19 mouse cellular contexts compared by ENCODE assay signal in genomic region chr3:146030255-146030836, GRCm38 (mm10). TPM values are rescaled to one million over a fixed set of nuclear protein-coding genes. Genes with fewer than 3 reads are reported as not detected.
DNase-seq lines count a peak whose midpoint lies in the region; ATAC-seq and TF ChIP-seq lines count a peak whose summit lies in the region.
"Had no signal": no experiment of that assay in that cellular context is flagged by ENCODE, and none has a peak within 500 bp of the region (broad histone marks: within the 10 kb centered on the region; RNA-seq: fewer than 3 reads in every experiment).

No protein-coding gene starts in this region.

- H3K9ac ChIP-seq in liver, embryonic 12.5 days, result no peak overlapping the region
- no peak overlapping the region for H3K9ac ChIP-seq in liver, embryonic 11.5 days (ENCODE audit: low read depth, low read length)
- no peak overlapping the region for H3K9ac ChIP-seq in CH12.LX (ENCODE audit: insufficient read depth, low read depth)
- H3K9ac ChIP-seq: embryonic facial prominence, embryonic 13.5 days; heart, embryonic 12.5 days; limb, embryonic 15.5 days; lung, embryonic 15.5 days had no signal

- peaks cover 8% of the 10 kb centered on the region; the same call in 1 of the 2 replicates for H3K4me1 ChIP-seq in liver, embryonic 12.5 days
- 0 out of 2 replicates have a peak, but pooled peaks cover 4% of the 10 kb centered on the region for H3K4me1 ChIP-seq in liver, embryonic 11.5 days (replicated peaks; ENCODE audit: control insufficient read depth, insufficient read depth, low read length)
- H3K4me1 ChIP-seq in CH12.LX (ENCODE audit: control insufficient read depth in 1 of 2, insufficient read depth in 2 of 2), result peaks cover 7 to 43% of the 10 kb centered on the region in 2 experiments

- intact Hi-C loops in heart, postnatal 36 days (cut with DNase I), result no loop called here

- peak; percentile 52 for DNase-seq in heart, adult 11 months
- DNase-seq in heart, postnatal 36 days, result no peak
- no peak for DNase-seq in liver, embryonic 11.5 days (ENCODE audit: low spot score)
- peak; percentile 34 for DNase-seq in CH12.LX (ENCODE audit: extremely low read depth)
- DNase-seq in layer of hippocampus, postnatal 14 days (ENCODE audit: low spot score in 2 of 2), result no peak
- DNase-seq in layer of hippocampus, adult 8-10 months (ENCODE audit: low spot score in 2 of 2), result no peak
- DNase-seq: adrenal gland, postnatal 25 days; cerebellum, adult 8-10 months; gastrocnemius, postnatal 14 days; kidney, adult 2 months; kidney, postnatal 14 days; layer of hippocampus, adult 9-11 months; retina, postnatal 1 day had no signal

- peak; percentile 50 for TF ChIP-seq EP300 in CH12.LX (IDR thresholded peaks at IDR 0.05; ENCODE audit: low read length)

- no peak for TF ChIP-seq CTCF in CH12.LX (conservative IDR thresholded peaks at IDR 0.05 in 1 of 2, IDR thresholded peaks at IDR 0.05 in 1 of 2; ENCODE audit: low read depth in 2 of 2, low read length in 2 of 2)

- in situ Hi-C loops in CH12.LX (cut with MboI; ENCODE audit: low pct_ligation_motif_present, low pct_unique_long_range_greater_than_20kb, low sequenced_read_pairs), result no loop called here

- no peaks in the 10 kb centered on the region for H3K9me3 ChIP-seq in liver, embryonic 12.5 days (replicated peaks)
- no peaks in the 10 kb centered on the region for H3K9me3 ChIP-seq in liver, embryonic 11.5 days (ENCODE audit: control insufficient read depth, low read length)
- peaks cover 10% of the 10 kb centered on the region for H3K9me3 ChIP-seq in CH12.LX (replicated peaks; ENCODE audit: low read length)
- H3K9me3 ChIP-seq: embryonic facial prominence, embryonic 13.5 days; limb, embryonic 15.5 days; lung, embryonic 15.5 days had no signal

- dilution Hi-C loops in CH12.LX (cut with MboI; ENCODE audit: extremely low pct_ligation_motif_present, extremely low pct_unique_long_range_greater_than_20kb, low sequenced_read_pairs), result no loop called here

- no peak overlapping the region for H3K4me3 ChIP-seq in liver, embryonic 12.5 days
- no peak overlapping the region for H3K4me3 ChIP-seq in liver, embryonic 11.5 days (ENCODE audit: low read depth, low read length)
- no peak overlapping the region for H3K4me3 ChIP-seq in CH12.LX (replicated peaks in 1 of 3; ENCODE audit: low read depth in 2 of 3, low read length in 2 of 3, poor library complexity in 1 of 3)
- H3K4me3 ChIP-seq: embryonic facial prominence, embryonic 13.5 days; heart, embryonic 12.5 days; limb, embryonic 15.5 days; lung, embryonic 15.5 days had no signal

- no peaks in the 10 kb centered on the region for H3K36me3 ChIP-seq in liver, embryonic 12.5 days
- H3K36me3 ChIP-seq in liver, embryonic 11.5 days (ENCODE audit: control insufficient read depth, insufficient read depth, low read length), result no peaks in the 10 kb centered on the region
- no peaks in the 10 kb centered on the region for H3K36me3 ChIP-seq in CH12.LX (replicated peaks in 1 of 2; ENCODE audit: control insufficient read depth in 1 of 2, insufficient read depth in 1 of 2, low read length in 1 of 2)
- H3K36me3 ChIP-seq: embryonic facial prominence, embryonic 13.5 days; heart, embryonic 12.5 days; limb, embryonic 15.5 days; lung, embryonic 15.5 days had no signal

- H3K27me3 ChIP-seq in liver, embryonic 12.5 days (replicated peaks), result peaks cover 5% of the 10 kb centered on the region; the same call in 1 of the 2 replicates
- no peaks in the 10 kb centered on the region for H3K27me3 ChIP-seq in liver, embryonic 11.5 days (replicated peaks; ENCODE audit: control insufficient read depth, insufficient read depth, low read length)
- no peaks in the 10 kb centered on the region for H3K27me3 ChIP-seq in CH12.LX (replicated peaks)
- H3K27me3 ChIP-seq: embryonic facial prominence, embryonic 13.5 days; heart, embryonic 12.5 days; limb, embryonic 15.5 days; lung, embryonic 15.5 days had no signal

- no peak for TF ChIP-seq POLR2A in CH12.LX (IDR thresholded peaks at IDR 0.05; ENCODE audit: low read depth, low read length)

- ATAC-seq in liver, embryonic 12.5 days, result no peak
- no peak for ATAC-seq in liver, embryonic 11.5 days (replicated peaks; ENCODE audit: low FRiP score)
- peak; percentile 33 for ATAC-seq in megakaryocyte, adult 5-6 weeks (ENCODE audit: poor library complexity, severe bottlenecking)

- no peak for TF ChIP-seq RAD21 in CH12.LX (IDR thresholded peaks at IDR 0.05; ENCODE audit: low read depth, low read length)

- H3K79me2 ChIP-seq in CH12.LX (replicated peaks; ENCODE audit: control insufficient read depth, extremely low read depth, insufficient read depth, poor library complexity, severe bottlenecking), result no peaks in the 10 kb centered on the region

- 0 out of 2 replicates have a peak overlapping the region, but pooled peaks have one; percentile 58 for H3K27ac ChIP-seq in liver, embryonic 12.5 days
- no peak overlapping the region for H3K27ac ChIP-seq in liver, embryonic 11.5 days (ENCODE audit: low read depth, low read length)
- no peak overlapping the region for H3K27ac ChIP-seq in CH12.LX (ENCODE audit: insufficient read depth, low read depth)
- H3K27ac ChIP-seq: embryonic facial prominence, embryonic 13.5 days; limb, embryonic 15.5 days; lung, embryonic 15.5 days had no signal

- no peak overlapping the region for H3K4me2 ChIP-seq in liver, embryonic 12.5 days
- H3K4me2 ChIP-seq in liver, embryonic 11.5 days, result no peak overlapping the region
- H3K4me2 ChIP-seq in CH12.LX (ENCODE audit: insufficient read depth, low read depth, poor library complexity, severe bottlenecking), result peak overlapping the region; percentile 51; the same call in 1 of the 2 replicates
- H3K4me2 ChIP-seq: embryonic facial prominence, embryonic 13.5 days; heart, embryonic 12.5 days; limb, embryonic 15.5 days; lung, embryonic 15.5 days had no signal

- 10% methylated on average over 5 of the region's 5 CpGs for WGBS in liver, embryonic 12.5 days (ENCODE audit: insufficient replicate concordance)
- WGBS in liver, embryonic 11.5 days, result 18% methylated on average over 5 of the region's 5 CpGs

TF ChIP-seq in CH12.LX, 34 proteins besides CTCF, POLR2A, EP300 and RAD21:
- TF ChIP-seq ZKSCAN1 (IDR thresholded peaks at IDR 0.05; ENCODE audit: borderline replicate concordance, low read depth, low read length), result no peak
- TF ChIP-seq MAFK (IDR thresholded peaks at IDR 0.05; ENCODE audit: insufficient replicate concordance, low read length), result no peak
- no peak for TF ChIP-seq MEF2A (IDR thresholded peaks at IDR 0.05; ENCODE audit: borderline replicate concordance, low read depth, low read length)
- TF ChIP-seq RCOR1 (conservative IDR thresholded peaks at IDR 0.05; ENCODE audit: low read depth, low read length), result no peak
- TF ChIP-seq ZMIZ1 (IDR thresholded peaks at IDR 0.05; ENCODE audit: low read depth, low read length), result no peak
- TF ChIP-seq JUN (IDR thresholded peaks at IDR 0.05; ENCODE audit: insufficient read depth, low read depth, low read length), result no peak
- no peak for TF ChIP-seq POLR2AphosphoS2 (IDR thresholded peaks at IDR 0.05; ENCODE audit: low read depth, low read length)
- TF ChIP-seq NELFE (IDR thresholded peaks at IDR 0.05; ENCODE audit: low read depth, low read length), result no peak
- TF ChIP-seq IRF4 (IDR thresholded peaks at IDR 0.05; ENCODE audit: low read depth, low read length), result peak; percentile 59
- TF ChIP-seq BHLHE40 (IDR thresholded peaks at IDR 0.05; ENCODE audit: low read depth, low read length), result 0 out of 2 replicates have a peak, but pooled peaks have one; percentile 3
- no peak for TF ChIP-seq MYC (IDR thresholded peaks at IDR 0.05; ENCODE audit: low read depth, low read length)
- 0 out of 2 replicates have a peak, but pooled peaks have one; percentile 32 for TF ChIP-seq ELF1 (IDR thresholded peaks at IDR 0.05; ENCODE audit: low read depth, low read length)
- TF ChIP-seq PAX5 (IDR thresholded peaks at IDR 0.05; ENCODE audit: low read length), result no peak
- TF ChIP-seq CHD1 (IDR thresholded peaks at IDR 0.05; ENCODE audit: low read depth, low read length), result no peak
- no peak for TF ChIP-seq E2F4 (IDR thresholded peaks at IDR 0.05; ENCODE audit: insufficient replicate concordance, low read depth, low read length)
- no peak for TF ChIP-seq USF1 (IDR thresholded peaks at IDR 0.05; ENCODE audit: low read depth, low read length)
- TF ChIP-seq MXI1 (IDR thresholded peaks at IDR 0.05; ENCODE audit: low read depth, low read length), result no peak
- peak; percentile 43; the same call in 1 of the 2 replicates for TF ChIP-seq MAZ (IDR thresholded peaks at IDR 0.05; ENCODE audit: low read depth, low read length)
- TF ChIP-seq ZC3H11A (IDR thresholded peaks at IDR 0.05; ENCODE audit: low read depth, low read length), result no peak
- TF ChIP-seq TCF12 (IDR thresholded peaks at IDR 0.05; ENCODE audit: low read depth, low read length), result 0 out of 2 replicates have a peak, but pooled peaks have one; percentile 30
- no peak; the same call in 1 of the 2 replicates for TF ChIP-seq HCFC1 (IDR thresholded peaks at IDR 0.05; ENCODE audit: low read depth, low read length)
- TF ChIP-seq SMC3 (IDR thresholded peaks at IDR 0.05; ENCODE audit: low read depth, low read length), result no peak
- no peak for TF ChIP-seq JUND (conservative IDR thresholded peaks at IDR 0.05; ENCODE audit: low read depth, low read length)
- no peak for TF ChIP-seq NRF1 (IDR thresholded peaks at IDR 0.05; ENCODE audit: low read depth, low read length)
- no peak for TF ChIP-seq MAX (IDR thresholded peaks at IDR 0.05; ENCODE audit: low read length)
- peak; percentile 22; the same call in 1 of the 2 replicates for TF ChIP-seq SIN3A (IDR thresholded peaks at IDR 0.05; ENCODE audit: low read length)

RNA-seq across cellular contexts. Expression of gene Syde2, which starts 42.7 kb away (rescaled TPM):
- total RNA-seq in heart, postnatal 36 days (2021), result 10 to 100 TPM; 13.8 to 18.6 TPM
- polyA plus RNA-seq in liver, embryonic 12.5 days (2016; fragmentation: Nextera tagmentation; extraction: Ambion mirVana), result 1.3 and 1.4 TPM in 2 replicates
- 1.7 and 2.1 TPM in 2 replicates for polyA plus RNA-seq in liver, embryonic 11.5 days (2014; fragmentation: Nextera tagmentation; extraction: Ambion mirVana)
- not detected in 2 replicates for total RNA-seq in CH12.LX (2012; rRNA removed)
- total RNA-seq in CH12.LX (2014; rRNA removed), result 0.30 and 0.31 TPM in 2 replicates
- 0.10 TPM in 2 replicates for polyA plus RNA-seq in CH12.LX (2012; ENCODE audit: insufficient read length, low read depth)
- total RNA-seq in megakaryocyte, adult 5-6 weeks (2015), result 0.25 and 0.52 TPM in 2 replicates
- total RNA-seq in megakaryocyte, adult 5-6 weeks (2017), result 0.44 and 0.53 TPM in 2 replicates
- total RNA-seq in layer of hippocampus, postnatal 14 days (2021), result 1 to 10 TPM; 4.4 to 5.0 TPM
- total RNA-seq in layer of hippocampus, adult 8-10 months (2022), result 1 to 10 TPM; 3.0 to 4.3 (median 3.6) TPM

Comparison
In these comparisons a context has a peak if more than half of its experiments do, and no peak if none do; other contexts are left out.
1. DNase-seq: peak in heart, adult 11 months (single experiment) and CH12.LX (single experiment); none in heart, postnatal 36 days (0 of 2), liver, embryonic 11.5 days (single experiment), layer of hippocampus, postnatal 14 days (0 of 2) and layer of hippocampus, adult 8-10 months (0 of 2).